Mouse (Mus musculus) kidney, postnatal 0 days (tissue): Measurements from ENCODE around the gene Stk10. TPM values are rescaled to one million over a fixed set of nuclear protein-coding genes. Genes with fewer than 3 reads are reported as not detected.

Source experiments
- ATAC-seq: fragments of 200-750 bp; cut with Nextera tagmentation; replicated peaks from 2 replicates; pipeline ENCODE4 v1.8.0; 2017; ENCODE audit warnings: low read depth, moderate number of reproducible peaks, moderate TSS enrichment, moderate library complexity; ENCODE audit not compliant: low FRiP score
- DNase-seq: peaks from one replicate; pipeline ENCODE4 v3.0.0-alpha.2; 2016; ENCODE audit warnings: low spot score
- H3K27ac ChIP-seq: fragments of 300-500 bp; sonication (generic); 2 replicates; pipeline ENCODE4 v1.5.1; 2014; ENCODE audit warnings: mild to moderate bottlenecking
- H3K27me3 ChIP-seq: fragments of 300-500 bp; sonication (generic); 2 replicates; pipeline ENCODE4 v1.6.1; 2014; ENCODE audit warnings: low read length, mixed read lengths; ENCODE audit not compliant: insufficient read depth
- H3K36me3 ChIP-seq: fragments of 300-500 bp; sonication (generic); 2 replicates; pipeline ENCODE4 v1.6.1; 2014; ENCODE audit warnings: low read length, mixed read lengths; ENCODE audit not compliant: insufficient read depth
- H3K4me1 ChIP-seq: fragments of 300-500 bp; sonication (generic); replicated peaks from 2 replicates; pipeline ENCODE4 v1.6.1; 2014; ENCODE audit warnings: antibody characterized with exemption, low read length, mixed read lengths; ENCODE audit not compliant: insufficient read depth
- H3K4me2 ChIP-seq: fragments of 300-500 bp; sonication (generic); 2 replicates; pipeline ENCODE4 v1.6.1; 2014; ENCODE audit warnings: mild to moderate bottlenecking, low read length, moderate library complexity, mixed read lengths
- H3K4me3 ChIP-seq: fragments of 300-500 bp; sonication (generic); replicated peaks from 2 replicates; pipeline ENCODE4 v1.5.1; 2014; ENCODE audit warnings: low read depth, low read length
- H3K9ac ChIP-seq: fragments of 300-500 bp; sonication (generic); 2 replicates; pipeline ENCODE4 v1.6.1; 2014; ENCODE audit warnings: low read depth, low read length
- H3K9me3 ChIP-seq: fragments of 300-500 bp; sonication (generic); replicated peaks from 2 replicates; pipeline ENCODE4 v1.6.1; 2016; ENCODE audit warnings: low read length, inconsistent platforms, mixed read lengths
- CTCF ChIP-seq: IDR thresholded peaks from 2 replicates; pipeline ENCODE4 v1.5.1; 2016; ENCODE audit warnings: antibody characterized with exemption, low read depth, mild to moderate bottlenecking, moderate library complexity
- WGBS: fragments of 180-500 bp; shearing (Covaris S2); extraction: QIAGEN DNeasy Blood & Tissue Kit; methylation state at CpG from one replicate; pipeline ENCODE4 v1.1.7; 2014; 5-methylcytosine and 5-hydroxymethylcytosine counted together
- polyA plus RNA-seq: library from polyadenylated mRNA; unstranded; fragments of >200 nt; fragmentation: Nextera tagmentation; extraction: Ambion mirVana; gene quantifications from 2 replicates; pipeline ENCODE4 v1.2.1, GENCODE M21; 2015

Stk10 gene
- polyA plus RNA-seq, 1 experiment from 2014 or later: 2.4 TPM

- Histone ChIP-seq H3K4me2 (peak overlapping the region; percentile 98), H3K4me3 (peak overlapping the region; percentile 58), H3K4me1 (peaks cover 17% of the 10 kb centered on the region), H3K27me3 (no peaks in the 10 kb centered on the region), H3K36me3 (no peaks in the 10 kb centered on the region), H3K27ac (no peak overlapping the region), H3K9ac (peak overlapping the region; percentile 59), H3K9me3 (no peaks in the 10 kb centered on the region)
- peak; percentile 54 for DNase-seq
- ATAC-seq: peak; percentile 19; the same call in 1 of the 2 replicates
- WGBS: 2% methylated on average over 24 of the region's 24 CpGs
- TF ChIP-seq CTCF: no peak
Measured at GRCm38 (mm10) chr11:32533482-32534261, 567 bp downstream of the Stk10 start.

- WGBS: 54% methylated on average over 7 of the region's 7 CpGs
- peak overlapping the region; percentile 98 for H3K4me2 ChIP-seq
- DNase-seq: no peak
- ATAC-seq: no peak
- TF ChIP-seq CTCF: no peak
- no peaks in the 10 kb centered on the region for H3K9me3 ChIP-seq
- no peak overlapping the region for H3K27ac ChIP-seq
- no peak overlapping the region for H3K9ac ChIP-seq
- H3K36me3 ChIP-seq: no peaks in the 10 kb centered on the region
- no peaks in the 10 kb centered on the region for H3K27me3 ChIP-seq
- no peak overlapping the region for H3K4me3 ChIP-seq
- peaks cover 19% of the 10 kb centered on the region for H3K4me1 ChIP-seq
Measured at GRCm38 (mm10) chr11:32534453-32535075, 1.5 kb downstream of the Stk10 start.

GRCm38 (mm10) chr11:32535646-32536045, 2.5 kb downstream of the Stk10 start:
- ATAC-seq (no peak), DNase-seq (no peak)
- Histone ChIP-seq H3K4me3 (no peak overlapping the region), H3K9me3 (no peaks in the 10 kb centered on the region), H3K4me1 (peaks cover 19% of the 10 kb centered on the region), H3K9ac (no peak overlapping the region), H3K27ac (no peak overlapping the region), H3K36me3 (no peaks in the 10 kb centered on the region), H3K27me3 (no peaks in the 10 kb centered on the region), H3K4me2 (no peak overlapping the region)
- WGBS: 99% methylated on average over 4 of the region's 4 CpGs
- no peak for TF ChIP-seq CTCF

GRCm38 (mm10) chr11:32536954-32537353, 3.8 kb downstream of the Stk10 start:
- TF ChIP-seq CTCF: no peak
- H3K4me1 ChIP-seq: peaks cover 19% of the 10 kb centered on the region; the same call in 1 of the 2 replicates
- no peak for DNase-seq
- no peak overlapping the region for H3K9ac ChIP-seq
- no peak overlapping the region for H3K27ac ChIP-seq
- no peaks in the 10 kb centered on the region for H3K9me3 ChIP-seq
- no peak overlapping the region for H3K4me3 ChIP-seq
- H3K4me2 ChIP-seq: no peak overlapping the region
- H3K36me3 ChIP-seq: no peaks in the 10 kb centered on the region
- 66% methylated on average over 7 of the region's 7 CpGs for WGBS
- H3K27me3 ChIP-seq: no peaks in the 10 kb centered on the region
- no peak for ATAC-seq

GRCm38 (mm10) chr11:32538435-32538834, 5.3 kb downstream of the Stk10 start:
- DNase-seq: peak; percentile 51
- H3K4me1 ChIP-seq: peaks cover 15% of the 10 kb centered on the region; the same call in 1 of the 2 replicates

GRCm38 (mm10) chr11:32538846-32539245, 5.7 kb downstream of the Stk10 start:
- WGBS: 72% methylated on average over 4 of the region's 4 CpGs
- ATAC-seq (no peak), DNase-seq (no peak)
- peaks cover 13% of the 10 kb centered on the region; the same call in 1 of the 2 replicates for H3K4me1 ChIP-seq
- peak overlapping the region; percentile 22 for H3K4me2 ChIP-seq
- TF ChIP-seq CTCF: no peak
- peak overlapping the region; percentile 15 for H3K27ac ChIP-seq
- no peak overlapping the region for H3K9ac ChIP-seq
- H3K36me3 ChIP-seq: no peaks in the 10 kb centered on the region
- no peaks in the 10 kb centered on the region for H3K9me3 ChIP-seq
- no peaks in the 10 kb centered on the region for H3K27me3 ChIP-seq
- no peak overlapping the region for H3K4me3 ChIP-seq

More at GRCm38 (mm10) chr11:32538435-32538834, 5.3 kb downstream of the Stk10 start:
- Histone ChIP-seq H3K4me3 (no peak overlapping the region), H3K27me3 (no peaks in the 10 kb centered on the region), H3K9me3 (no peaks in the 10 kb centered on the region), H3K4me2 (peak overlapping the region; percentile 22), H3K27ac (peak overlapping the region; percentile 15), H3K36me3 (no peaks in the 10 kb centered on the region), H3K9ac (no peak overlapping the region)
- TF ChIP-seq CTCF: no peak
- no peak for ATAC-seq
- 47% methylated on average over 6 of the region's 6 CpGs for WGBS
